Mouse (Mus musculus): ENCODE data around the gene Glul.
A peak's percentile ranks its signal among the peaks of the same experiment; 100 is the strongest.

Gene Glul

DNA sequence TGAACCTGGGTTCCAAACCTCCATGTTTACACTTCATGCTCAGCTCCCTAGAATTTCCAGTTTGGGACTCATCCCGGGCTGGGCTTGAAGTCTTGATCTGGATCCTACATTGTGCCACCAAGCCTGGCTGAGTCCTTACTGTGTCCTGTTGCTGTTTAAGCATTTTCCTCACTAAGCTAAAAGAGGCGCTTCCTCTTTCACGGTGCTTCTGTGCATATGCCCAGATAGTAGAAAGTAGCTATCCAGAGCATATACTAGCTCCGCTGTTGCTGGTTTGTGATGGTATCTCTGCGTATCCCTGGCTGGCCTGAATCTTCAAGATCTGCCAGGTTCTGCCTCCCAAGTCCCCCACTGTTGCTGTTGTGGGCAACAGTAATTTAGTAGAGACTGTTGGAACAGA is 10.7 kb downstream of the Glul start:
- no peak for DNase-seq

- DNase-seq, result no peak
Observed at GRCm38 (mm10) chr1:153911276-153911795, 11.6 kb downstream of the Glul start.

DNA sequence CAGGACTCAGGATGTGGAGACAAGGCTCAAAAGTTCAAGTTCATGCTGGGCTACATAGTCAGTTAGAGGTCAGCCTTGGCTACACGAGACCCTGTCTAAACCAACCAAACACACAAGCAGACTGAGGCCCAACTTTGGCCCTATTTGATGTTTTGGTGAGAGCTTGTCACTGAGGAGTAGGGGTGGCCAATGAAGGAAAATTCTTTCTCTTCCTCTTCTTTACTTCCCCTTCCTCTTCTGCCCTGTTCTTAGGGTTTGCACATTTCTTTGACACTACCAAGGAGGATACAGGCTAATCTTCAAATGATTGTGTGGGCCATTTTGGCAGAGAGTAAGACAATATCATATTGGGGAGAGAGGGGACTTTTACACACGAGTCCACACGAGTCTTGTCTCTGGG is 14.1 kb downstream of the Glul start:
- no peak for DNase-seq

DNA sequence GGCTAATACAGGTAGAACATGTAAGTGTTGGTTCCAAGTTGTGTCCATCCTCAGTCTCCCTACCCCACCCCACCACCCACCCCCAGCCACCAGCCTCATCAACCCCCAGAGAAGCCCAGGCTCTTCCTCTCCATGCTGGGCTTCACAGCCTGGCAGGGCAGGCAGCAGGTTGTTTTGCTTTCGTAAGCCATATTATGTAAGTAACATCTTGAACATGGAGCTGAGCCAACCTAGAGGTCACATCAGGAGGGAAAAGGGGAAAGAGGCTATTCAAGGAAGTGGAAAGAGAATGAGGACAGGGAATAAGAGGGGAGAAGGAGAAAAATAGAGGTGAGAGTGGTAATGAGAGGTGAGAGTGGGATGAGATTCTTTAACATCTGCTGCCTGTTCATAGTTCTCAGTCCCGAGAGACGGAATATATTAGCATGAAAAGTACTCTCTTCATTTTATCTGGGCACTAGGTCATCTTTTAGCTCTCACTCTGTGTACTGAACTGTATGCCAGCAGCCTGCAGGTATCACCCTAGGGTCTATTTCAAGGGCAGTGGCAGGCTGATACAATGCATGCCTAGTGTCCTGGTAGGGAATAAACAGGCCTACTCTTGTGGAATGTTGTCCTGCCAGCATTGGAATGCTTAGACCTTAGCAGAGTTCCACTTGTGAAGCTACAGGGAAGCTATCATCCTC is 18.9 kb downstream of the Glul start:
- no peak for DNase-seq

GRCm38 (mm10) chr1:153921642-153922041 is 21.9 kb downstream of the Glul start:
- no peak for DNase-seq

DNA sequence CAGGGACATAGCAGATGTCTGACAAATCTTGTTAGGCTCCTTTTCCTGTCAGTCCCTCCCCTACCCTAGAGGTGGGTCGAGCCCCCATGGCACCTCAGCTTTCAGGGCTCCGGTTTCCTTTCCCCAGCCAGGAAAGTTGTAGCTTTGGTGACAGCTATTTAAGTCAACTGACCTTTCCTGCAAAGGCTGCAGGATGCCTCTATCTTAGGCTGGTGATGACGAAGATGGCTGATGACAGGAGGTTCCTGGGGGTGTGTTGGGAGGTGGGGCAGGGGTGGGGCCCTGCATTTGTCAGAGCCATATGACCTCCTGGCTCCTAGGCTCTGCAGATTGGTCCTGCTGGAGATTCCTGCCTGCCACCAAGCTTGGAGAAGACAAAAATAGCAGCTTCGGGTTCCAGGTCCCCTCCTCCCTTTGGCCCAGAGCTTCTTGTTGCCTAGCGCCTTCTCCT is 22.9 kb downstream of the Glul start:
- no peak for DNase-seq

- no peak for DNase-seq
Observed at GRCm38 (mm10) chr1:153924395-153925385, 24.9 kb downstream of the Glul start.

DNA sequence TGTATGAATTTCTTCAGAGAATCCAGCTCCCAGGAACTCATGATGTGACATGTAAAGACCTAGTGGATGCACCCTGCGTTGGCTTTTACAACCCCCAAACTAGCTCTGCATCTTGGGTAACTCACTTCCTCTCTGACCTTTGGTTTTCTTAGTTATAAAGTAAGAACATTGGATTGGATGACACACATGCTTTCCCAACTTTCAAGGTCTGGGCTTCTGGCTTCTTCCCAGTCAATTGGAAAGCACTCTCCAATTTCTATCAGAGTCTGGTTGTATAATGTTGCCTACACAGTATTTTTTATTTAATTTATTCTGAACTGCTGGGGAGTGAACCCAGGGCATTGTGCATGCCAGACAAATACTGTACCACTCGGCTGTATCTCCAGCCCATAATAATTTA is 30.7 kb downstream of the Glul start:
- DNase-seq, result no peak

DNA sequence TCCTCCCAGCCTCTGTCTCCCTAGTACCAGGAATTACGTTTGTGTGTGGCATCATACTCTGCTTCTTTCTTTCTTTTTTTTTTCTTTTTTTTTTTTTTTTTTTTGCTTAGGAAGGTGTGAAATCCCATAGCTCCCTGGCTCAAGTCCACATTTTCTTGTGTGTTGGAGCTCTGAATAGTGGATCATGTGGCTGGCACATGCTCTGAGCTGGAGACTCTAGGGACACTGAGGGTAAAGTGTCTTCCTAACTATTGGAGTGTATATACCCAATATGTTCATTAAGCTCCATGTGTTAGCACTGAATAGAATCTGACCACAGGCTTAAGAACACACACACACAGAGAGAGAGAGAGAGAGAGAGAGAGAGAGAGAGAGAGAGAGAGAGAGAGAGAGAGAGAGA is 34.0 kb downstream of the Glul start:
- DNase-seq, result no peak

DNA sequence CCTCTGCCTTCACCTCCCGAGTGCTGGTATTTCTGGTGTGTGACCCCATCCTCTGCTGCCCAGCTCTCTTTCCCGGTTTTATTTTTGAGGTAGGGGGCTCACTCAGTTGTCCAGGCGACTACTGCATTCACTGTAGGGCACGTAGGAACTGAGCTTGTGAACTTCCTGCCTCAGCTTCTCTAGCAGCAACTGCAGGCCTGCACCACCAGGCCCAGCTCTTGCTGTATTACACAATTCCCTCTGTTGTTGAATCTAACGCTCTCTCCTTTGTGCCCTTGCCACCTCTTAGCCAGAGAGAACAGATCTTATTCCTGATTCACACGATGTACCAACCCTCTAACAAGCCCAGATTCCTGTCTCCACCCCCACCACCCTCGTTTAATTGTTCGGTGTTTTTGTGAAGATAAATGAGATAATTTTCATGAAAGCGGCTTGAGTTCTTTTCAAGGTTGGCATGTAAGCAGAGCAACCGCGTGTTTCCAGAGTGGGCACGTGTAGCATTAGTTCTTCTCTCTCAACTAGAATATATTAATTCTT is 36.2 kb downstream of the Glul start:
- DNase-seq, result no peak

DNA sequence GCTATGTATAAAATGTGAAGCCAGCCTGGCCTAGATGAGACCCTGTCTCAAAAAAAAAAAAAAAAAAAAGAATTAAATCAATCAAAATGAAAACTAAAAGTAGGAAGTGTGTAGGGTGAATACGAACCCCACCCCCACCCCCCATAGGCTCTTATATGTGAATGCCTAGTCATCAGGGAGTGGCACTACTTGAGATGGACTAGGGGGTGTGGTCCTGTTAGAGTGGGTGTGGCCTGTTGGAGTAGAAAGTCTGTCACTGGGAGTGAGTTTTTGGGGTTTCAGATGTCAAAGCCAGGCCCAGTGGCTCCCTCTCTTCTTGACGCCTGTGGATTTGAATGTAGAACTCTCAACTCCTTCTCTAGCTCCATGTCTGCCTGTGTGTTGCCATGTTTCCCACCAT is 37.3 kb downstream of the Glul start:
- no peak for DNase-seq

- peak; percentile 32 for DNase-seq
Observed at GRCm38 (mm10) chr1:153940986-153941385, 41.2 kb downstream of the Glul start.

GRCm38 (mm10) chr1:153945181-153945580 is 45.4 kb downstream of the Glul start:
- no peak for DNase-seq

GRCm38 (mm10) chr1:153946971-153947370 is 47.2 kb downstream of the Glul start:
- DNase-seq, result no peak

DNA sequence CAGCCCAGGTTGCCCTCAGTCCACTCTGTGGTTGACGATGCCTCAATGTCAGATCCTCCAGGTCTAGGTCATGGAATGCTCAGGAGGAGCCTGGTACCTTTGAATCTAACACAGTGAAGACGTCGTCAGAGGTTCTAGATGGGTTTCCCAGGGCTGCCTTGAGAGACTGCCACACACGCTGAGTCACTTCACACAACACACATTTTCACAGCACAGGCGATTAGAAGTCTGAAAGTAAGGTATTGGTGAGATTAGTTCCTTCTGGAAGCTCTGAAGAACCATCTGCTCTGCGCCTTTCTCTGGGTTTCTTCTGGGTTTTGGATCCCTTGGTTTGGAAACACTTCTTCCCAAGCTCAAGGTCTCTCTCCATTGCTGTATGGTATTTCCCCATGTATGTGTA is 48.1 kb downstream of the Glul start:
- DNase-seq, result peak; percentile 17

DNA sequence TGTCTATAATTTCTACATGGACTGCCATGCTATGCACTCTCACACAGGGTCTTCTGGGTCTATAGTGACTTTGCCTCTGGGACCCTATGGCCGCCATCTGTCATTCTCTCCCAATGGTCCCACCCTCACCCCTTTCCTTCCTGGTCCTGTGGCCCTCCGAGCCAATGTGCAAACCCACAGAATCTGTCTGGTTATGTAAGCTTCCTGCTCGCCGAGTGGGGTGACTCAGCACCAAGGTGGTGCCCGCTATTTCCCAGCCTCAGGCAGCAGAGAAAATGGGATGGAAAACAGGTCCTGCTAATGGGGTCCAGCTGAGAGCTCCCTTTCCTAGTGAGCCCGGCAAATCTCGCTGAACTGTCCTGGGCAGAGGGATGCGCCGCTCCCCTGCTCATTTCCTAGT is 53.5 kb downstream of the Glul start:
- DNase-seq, result no peak

DNA sequence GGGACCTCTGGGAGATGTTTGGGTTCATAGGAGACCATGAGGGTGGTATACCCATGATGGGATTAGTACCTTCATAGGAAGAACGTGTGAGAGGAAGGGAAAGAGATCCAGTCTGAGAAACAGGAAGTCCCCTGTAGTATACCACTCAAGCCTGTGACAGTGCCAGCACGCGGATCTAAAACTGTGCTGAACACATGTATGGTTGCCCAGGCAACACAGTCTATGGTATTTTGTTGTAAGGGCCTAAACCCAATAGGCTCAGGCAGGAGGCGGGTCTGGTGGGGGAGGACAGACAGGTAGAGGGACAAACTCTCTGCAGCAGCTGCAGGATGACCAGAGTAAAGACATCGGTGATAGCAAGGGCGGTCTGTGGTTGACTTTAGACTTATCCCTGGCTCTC is 54.1 kb downstream of the Glul start:
- peak; percentile 30 for DNase-seq

DNA sequence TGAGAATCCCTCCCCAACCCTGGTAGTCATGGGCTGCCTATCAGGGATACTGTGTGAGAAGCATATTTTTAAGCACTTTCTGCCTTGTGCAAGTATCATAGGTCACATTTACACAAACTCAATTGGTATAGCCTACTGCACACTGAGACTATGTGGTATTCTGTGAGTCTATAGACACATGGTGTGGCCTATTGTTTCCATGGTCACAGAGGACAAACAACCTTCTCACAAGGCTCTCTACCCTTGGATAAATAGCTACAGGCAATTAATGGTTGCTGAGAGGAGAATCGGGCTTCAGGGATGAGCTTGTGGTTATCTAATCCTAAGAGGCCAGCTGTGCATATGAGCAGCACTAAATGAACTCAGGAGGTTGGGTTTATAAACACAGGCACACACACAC is 58.1 kb downstream of the Glul start:
- DNase-seq, result no peak

Measured in right cerebral cortex, postnatal 25 days (tissue).